8 mouse cellular contexts compared by ENCODE assay signal in the genomic region with DNA sequence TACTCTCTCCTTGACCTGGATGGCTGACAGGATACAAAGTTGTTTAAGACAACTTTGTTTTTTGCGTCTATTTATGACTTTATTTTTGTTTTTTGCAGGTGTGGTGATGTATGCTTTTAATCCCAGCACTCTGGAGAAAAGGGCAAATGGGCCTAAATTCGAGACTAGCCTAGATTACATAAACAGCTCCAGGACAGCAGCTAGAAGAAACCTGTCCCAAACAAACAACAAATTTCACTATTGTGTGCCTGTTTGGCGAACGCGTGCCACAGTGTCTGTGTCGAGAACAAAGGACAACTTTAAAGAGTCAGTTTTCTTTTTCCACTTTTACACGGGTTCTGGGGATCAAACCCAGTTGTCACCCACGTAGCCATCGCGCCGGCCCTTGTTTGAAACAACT. TPM values are rescaled to one million over a fixed set of nuclear protein-coding genes. Genes with fewer than 3 reads are reported as not detected.
DNase-seq lines count a peak whose midpoint lies in the region; ATAC-seq and TF ChIP-seq lines count a peak whose summit lies in the region.

No protein-coding gene starts in this region.

- peaks cover 9% of the 10 kb centered on the region; the same call in 1 of the 2 replicates for H3K4me1 ChIP-seq in kidney, postnatal 0 days (replicated peaks; ENCODE audit: insufficient read depth, low read length)
- peaks cover 26% of the 10 kb centered on the region for H3K4me1 ChIP-seq in embryonic facial prominence, embryonic 10.5 days
- peaks cover 31% of the 10 kb centered on the region for H3K4me1 ChIP-seq in hindbrain, embryonic 15.5 days (replicated peaks)
- H3K4me1 ChIP-seq in midbrain, embryonic 16.5 days (ENCODE audit: control insufficient read depth, insufficient read depth, low read length), result peaks cover 13% of the 10 kb centered on the region

- H3K36me3 ChIP-seq in kidney, postnatal 0 days (ENCODE audit: insufficient read depth, low read length), result peaks cover 11% of the 10 kb centered on the region; the same call in 1 of the 2 replicates
- peaks cover 28% of the 10 kb centered on the region for H3K36me3 ChIP-seq in embryonic facial prominence, embryonic 10.5 days (replicated peaks)
- H3K36me3 ChIP-seq in hindbrain, embryonic 15.5 days, result peaks cover 20% of the 10 kb centered on the region
- peaks cover 14% of the 10 kb centered on the region for H3K36me3 ChIP-seq in midbrain, embryonic 16.5 days (ENCODE audit: control insufficient read depth, insufficient read depth, low read length)

- H3K9me3 ChIP-seq in kidney, postnatal 0 days (replicated peaks; ENCODE audit: low read length), result no peaks in the 10 kb centered on the region
- H3K9me3 ChIP-seq in embryonic facial prominence, embryonic 10.5 days, result no peaks in the 10 kb centered on the region
- H3K9me3 ChIP-seq in hindbrain, embryonic 15.5 days, result no peaks in the 10 kb centered on the region
- H3K9me3 ChIP-seq in midbrain, embryonic 16.5 days (replicated peaks; ENCODE audit: control insufficient read depth, low read length, poor library complexity, severe bottlenecking), result no peaks in the 10 kb centered on the region

- peak; percentile 28 for DNase-seq in kidney, postnatal 0 days (ENCODE audit: low spot score)
- no peak for DNase-seq in kidney, adult 11 months
- no peak for DNase-seq in embryonic facial prominence, embryonic 10.5 days (ENCODE audit: low spot score)
- DNase-seq in cerebellum, postnatal 10 days, result no peak
- no peak for DNase-seq in adrenal gland, postnatal 4 days (ENCODE audit: low spot score in 2 of 2)
- DNase-seq in urinary bladder, postnatal 14 days (ENCODE audit: low spot score), result no peak

- TF ChIP-seq CTCF in kidney, postnatal 0 days (IDR thresholded peaks at IDR 0.05; ENCODE audit: low read depth), result no peak

- ATAC-seq in kidney, postnatal 0 days (replicated peaks; ENCODE audit: low FRiP score, low read depth), result no peak
- no peak for ATAC-seq in hindbrain, embryonic 15.5 days (ENCODE audit: low FRiP score, low read depth)
- no peak for ATAC-seq in midbrain, embryonic 16.5 days

- 4% methylated on average over 11 of the region's 11 CpGs for WGBS in kidney, postnatal 0 days
- WGBS in embryonic facial prominence, embryonic 10.5 days, result 9% methylated on average over 11 of the region's 11 CpGs
- 6% methylated on average over 11 of the region's 11 CpGs for WGBS in hindbrain, embryonic 15.5 days
- WGBS in midbrain, embryonic 16.5 days, result 6% methylated on average over 11 of the region's 11 CpGs

- no peaks in the 10 kb centered on the region for H3K27me3 ChIP-seq in kidney, postnatal 0 days (ENCODE audit: insufficient read depth, low read length)
- no peaks in the 10 kb centered on the region for H3K27me3 ChIP-seq in embryonic facial prominence, embryonic 10.5 days (replicated peaks; ENCODE audit: low read depth, poor library complexity, severe bottlenecking)
- H3K27me3 ChIP-seq in hindbrain, embryonic 15.5 days, result no peaks in the 10 kb centered on the region
- no peaks in the 10 kb centered on the region for H3K27me3 ChIP-seq in midbrain, embryonic 16.5 days (ENCODE audit: control insufficient read depth, insufficient read depth, low read depth, low read length)

- H3K9ac ChIP-seq in kidney, postnatal 0 days (ENCODE audit: low read depth, low read length), result peak overlapping the region; percentile 71
- H3K9ac ChIP-seq in hindbrain, embryonic 15.5 days, result peak overlapping the region; percentile 75
- H3K9ac ChIP-seq in midbrain, embryonic 16.5 days (ENCODE audit: low read depth, low read length), result peak overlapping the region; percentile 92

- peak overlapping the region; percentile 65 for H3K4me2 ChIP-seq in kidney, postnatal 0 days (ENCODE audit: low read length)
- peak overlapping the region; percentile 77 for H3K4me2 ChIP-seq in hindbrain, embryonic 15.5 days
- H3K4me2 ChIP-seq in midbrain, embryonic 16.5 days (ENCODE audit: low read length), result peak overlapping the region; percentile 87

- H3K27ac ChIP-seq in kidney, postnatal 0 days, result peak overlapping the region; percentile 97
- peak overlapping the region; percentile 96 for H3K27ac ChIP-seq in embryonic facial prominence, embryonic 10.5 days (replicated peaks)
- H3K27ac ChIP-seq in hindbrain, embryonic 15.5 days (replicated peaks), result peak overlapping the region; percentile 94
- peak overlapping the region; percentile 88 for H3K27ac ChIP-seq in midbrain, embryonic 16.5 days (ENCODE audit: low read length)

- peak overlapping the region; percentile 70 for H3K4me3 ChIP-seq in kidney, postnatal 0 days (replicated peaks; ENCODE audit: low read depth, low read length)
- peak overlapping the region; percentile 88 for H3K4me3 ChIP-seq in embryonic facial prominence, embryonic 10.5 days
- H3K4me3 ChIP-seq in hindbrain, embryonic 15.5 days, result peak overlapping the region; percentile 64
- H3K4me3 ChIP-seq in midbrain, embryonic 16.5 days (ENCODE audit: low read depth, low read length), result peak overlapping the region; percentile 81

RNA-seq across cellular contexts. Expression of gene Usp4, which starts 0.6 kb away (rescaled TPM):
- 64.0 and 79.9 TPM in 2 replicates for polyA plus RNA-seq in kidney, postnatal 0 days (2015; fragmentation: Nextera tagmentation; extraction: Ambion mirVana)
- polyA plus RNA-seq in embryonic facial prominence, embryonic 10.5 days (2016; fragmentation: Nextera tagmentation; extraction: Ambion mirVana), result 127 and 133 TPM in 2 replicates
- 123 and 125 TPM in 2 replicates for polyA plus RNA-seq in hindbrain, embryonic 15.5 days (2015; fragmentation: Nextera tagmentation; extraction: Ambion mirVana)
- 126 and 142 TPM in 2 replicates for polyA plus RNA-seq in midbrain, embryonic 16.5 days (2015; fragmentation: Nextera tagmentation; extraction: Ambion mirVana)
- total RNA-seq in adrenal gland, postnatal 4 days (2021), result 100 to 1,000 TPM; 119 to 123 TPM

RNA-seq across cellular contexts. Expression of gene Gpx1, which starts 8.3 kb away (rescaled TPM):
- 1,215 and 1,273 TPM in 2 replicates for polyA plus RNA-seq in kidney, postnatal 0 days (2015; fragmentation: Nextera tagmentation; extraction: Ambion mirVana)
- polyA plus RNA-seq in embryonic facial prominence, embryonic 10.5 days (2016; fragmentation: Nextera tagmentation; extraction: Ambion mirVana), result 810 and 843 TPM in 2 replicates
- polyA plus RNA-seq in hindbrain, embryonic 15.5 days (2015; fragmentation: Nextera tagmentation; extraction: Ambion mirVana), result 444 and 458 TPM in 2 replicates
- polyA plus RNA-seq in midbrain, embryonic 16.5 days (2015; fragmentation: Nextera tagmentation; extraction: Ambion mirVana), result 434 and 456 TPM in 2 replicates
- total RNA-seq in adrenal gland, postnatal 4 days (2021), result 100 to 1,000 TPM; 473 to 481 TPM

RNA-seq across cellular contexts. Expression of gene Tcta, which starts 41.1 kb away (rescaled TPM):
- polyA plus RNA-seq in kidney, postnatal 0 days (2015; fragmentation: Nextera tagmentation; extraction: Ambion mirVana), result 47.5 and 49.0 TPM in 2 replicates
- 14.4 and 14.7 TPM in 2 replicates for polyA plus RNA-seq in embryonic facial prominence, embryonic 10.5 days (2016; fragmentation: Nextera tagmentation; extraction: Ambion mirVana)
- 52.7 and 53.0 TPM in 2 replicates for polyA plus RNA-seq in hindbrain, embryonic 15.5 days (2015; fragmentation: Nextera tagmentation; extraction: Ambion mirVana)
- 47.9 and 49.2 TPM in 2 replicates for polyA plus RNA-seq in midbrain, embryonic 16.5 days (2015; fragmentation: Nextera tagmentation; extraction: Ambion mirVana)
- total RNA-seq in adrenal gland, postnatal 4 days (2021), result 10 to 100 TPM; 32.7 to 36.7 TPM

RNA-seq across cellular contexts. Expression of gene Rhoa, which starts 41.1 kb away (rescaled TPM):
- 448 and 489 TPM in 2 replicates for polyA plus RNA-seq in kidney, postnatal 0 days (2015; fragmentation: Nextera tagmentation; extraction: Ambion mirVana)
- polyA plus RNA-seq in embryonic facial prominence, embryonic 10.5 days (2016; fragmentation: Nextera tagmentation; extraction: Ambion mirVana), result 240 and 243 TPM in 2 replicates
- polyA plus RNA-seq in hindbrain, embryonic 15.5 days (2015; fragmentation: Nextera tagmentation; extraction: Ambion mirVana), result 275 and 287 TPM in 2 replicates
- polyA plus RNA-seq in midbrain, embryonic 16.5 days (2015; fragmentation: Nextera tagmentation; extraction: Ambion mirVana), result 273 and 286 TPM in 2 replicates
- total RNA-seq in adrenal gland, postnatal 4 days (2021), result 100 to 1,000 TPM; 357 to 360 TPM

RNA-seq across cellular contexts. Expression of gene 1700102P08Rik, which starts 45.6 kb away (rescaled TPM):
- 0.17 and 0.66 TPM in 2 replicates for polyA plus RNA-seq in kidney, postnatal 0 days (2015; fragmentation: Nextera tagmentation; extraction: Ambion mirVana)
- polyA plus RNA-seq in embryonic facial prominence, embryonic 10.5 days (2016; fragmentation: Nextera tagmentation; extraction: Ambion mirVana), result 0.67 and 1.0 TPM in 2 replicates
- 1.5 and 2.3 TPM in 2 replicates for polyA plus RNA-seq in hindbrain, embryonic 15.5 days (2015; fragmentation: Nextera tagmentation; extraction: Ambion mirVana)
- polyA plus RNA-seq in midbrain, embryonic 16.5 days (2015; fragmentation: Nextera tagmentation; extraction: Ambion mirVana), result 2.3 and 2.5 TPM in 2 replicates
- 1 to 10 TPM in 1 of 2 experiments, under 1 TPM in 1; 0.73 to 1.4 TPM for total RNA-seq in adrenal gland, postnatal 4 days (2021)
